Mouse (Mus musculus) liver, postnatal 0 days (tissue): ENCODE data around the gene Acvr1c.

Experiments used
- CTCF ChIP-seq: sonication (generic); IDR thresholded peaks from 2 replicates; pipeline ENCODE4 v1.5.1; 2016; ENCODE audit warnings: antibody characterized with exemption, low read depth
- EP300 ChIP-seq: IDR thresholded peaks from 2 replicates; pipeline ENCODE4 v1.6.1; 2016; ENCODE audit warnings: antibody characterized with exemption, low read depth, mild to moderate bottlenecking

DNA sequence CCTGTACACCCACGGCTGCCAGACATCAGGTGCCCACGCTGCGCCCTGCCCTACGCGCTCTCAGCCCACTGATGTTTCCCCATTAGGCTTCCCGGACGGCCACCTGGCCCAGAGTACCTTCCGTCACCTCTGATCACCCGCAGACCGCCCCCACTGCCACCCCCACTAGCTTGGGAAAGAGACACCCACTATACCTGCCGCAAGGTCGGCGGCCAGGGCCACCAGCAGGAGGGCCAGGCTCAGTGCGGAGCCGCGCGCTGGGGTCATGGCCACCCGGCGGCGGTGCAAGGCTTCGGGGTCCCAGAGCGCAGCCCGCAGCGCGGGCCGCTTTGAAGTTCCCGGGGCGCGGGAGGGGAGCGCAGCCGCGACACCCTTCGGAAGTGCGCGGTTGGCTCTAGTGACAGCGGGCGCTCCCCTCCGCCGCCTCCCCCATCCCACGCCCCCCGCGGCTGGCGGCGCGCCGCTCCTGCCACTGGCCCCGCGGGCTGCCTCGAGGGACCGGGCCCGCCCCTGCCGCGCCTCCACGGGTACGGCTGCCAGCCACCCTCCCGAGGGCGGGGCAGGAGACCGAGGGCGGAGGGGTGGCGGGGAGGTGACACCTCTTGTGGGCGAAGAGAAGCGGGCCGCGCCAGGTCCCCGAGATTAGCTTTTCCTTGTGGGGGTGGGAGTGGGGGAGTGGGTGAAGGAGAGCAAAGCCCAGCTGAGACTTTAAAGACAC is at the start of gene Acvr1c:
- TF ChIP-seq CTCF (no peak), EP300 (no peak)
